ENCODE assay signal across 25 mouse cellular contexts in the genomic region with DNA sequence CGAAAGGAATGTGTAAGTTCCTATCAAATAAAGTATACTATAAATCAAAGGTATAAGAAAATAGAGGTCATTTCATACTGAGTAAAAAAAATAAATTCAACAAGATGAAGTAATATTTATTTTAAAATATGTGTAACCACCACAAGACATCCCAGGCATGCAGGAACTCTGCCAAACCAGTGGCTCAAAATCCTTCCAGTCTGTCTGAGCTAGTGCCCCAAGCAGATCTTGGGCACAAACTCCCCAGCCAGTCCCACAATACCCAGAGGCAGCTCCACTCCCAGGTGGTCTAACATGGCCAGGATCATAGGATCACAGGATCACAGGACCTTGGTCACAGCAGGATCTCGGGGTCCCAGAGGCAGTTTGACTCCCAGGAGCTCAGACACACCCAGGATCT.
DNase-seq lines count a peak whose midpoint lies in the region; ATAC-seq and TF ChIP-seq lines count a peak whose summit lies in the region.
"Had no signal": no experiment of that assay in that cellular context is flagged by ENCODE, and none has a peak within 500 bp of the region (broad histone marks: within the 10 kb centered on the region; RNA-seq: fewer than 3 reads in every experiment).

No protein-coding gene starts in this region.

- H3K27me3 ChIP-seq in embryonic facial prominence, embryonic 14.5 days (replicated peaks; ENCODE audit: control insufficient read depth, insufficient read depth, low read length) = no peaks in the 10 kb centered on the region
- H3K27me3 ChIP-seq in embryonic facial prominence, embryonic 10.5 days (replicated peaks; ENCODE audit: low read depth, poor library complexity, severe bottlenecking) = no peaks in the 10 kb centered on the region
- H3K27me3 ChIP-seq: embryonic facial prominence, embryonic 13.5 days; forebrain, embryonic 12.5 days; forebrain, embryonic 15.5 days; heart, embryonic 13.5 days; hindbrain, embryonic 12.5 days; hindbrain, embryonic 15.5 days; Patski had no signal

- TF ChIP-seq POLR2A in lung, adult 2 months (IDR thresholded peaks at IDR 0.05; ENCODE audit: borderline replicate concordance, extremely low read depth, low read depth, low read length) = no peak

- H3K4me3 ChIP-seq in embryonic facial prominence, embryonic 14.5 days (ENCODE audit: low read depth, low read length) = no peak overlapping the region
- H3K4me3 ChIP-seq in embryonic facial prominence, embryonic 10.5 days = no peak overlapping the region
- H3K4me3 ChIP-seq in lung, adult 2 months (replicated peaks; ENCODE audit: extremely low read depth, low read depth, low read length) = no peak overlapping the region
- H3K4me3 ChIP-seq: embryonic facial prominence, embryonic 13.5 days; forebrain, embryonic 12.5 days; forebrain, embryonic 15.5 days; heart, adult 2 months; heart, embryonic 10.5 days; heart, embryonic 13.5 days; hindbrain, embryonic 12.5 days; hindbrain, embryonic 15.5 days had no signal

- H3K36me3 ChIP-seq in embryonic facial prominence, embryonic 14.5 days (ENCODE audit: control insufficient read depth, insufficient read depth, low read length) = no peaks in the 10 kb centered on the region
- H3K36me3 ChIP-seq in embryonic facial prominence, embryonic 10.5 days (replicated peaks) = no peaks in the 10 kb centered on the region
- H3K36me3 ChIP-seq: embryonic facial prominence, embryonic 13.5 days; forebrain, embryonic 12.5 days; forebrain, embryonic 15.5 days; heart, embryonic 10.5 days; heart, embryonic 13.5 days; hindbrain, embryonic 12.5 days; hindbrain, embryonic 15.5 days had no signal

- H3K4me2 ChIP-seq in embryonic facial prominence, embryonic 14.5 days (ENCODE audit: low read depth, low read length) = no peak overlapping the region
- H3K4me2 ChIP-seq: embryonic facial prominence, embryonic 13.5 days; forebrain, embryonic 12.5 days; forebrain, embryonic 15.5 days; heart, embryonic 13.5 days; hindbrain, embryonic 12.5 days; hindbrain, embryonic 15.5 days had no signal

- H3K9me3 ChIP-seq in embryonic facial prominence, embryonic 14.5 days (ENCODE audit: control insufficient read depth, low read length) = no peaks in the 10 kb centered on the region
- no peaks in the 10 kb centered on the region for H3K9me3 ChIP-seq in embryonic facial prominence, embryonic 10.5 days
- H3K9me3 ChIP-seq: embryonic facial prominence, embryonic 13.5 days; forebrain, embryonic 12.5 days; forebrain, embryonic 15.5 days; heart, embryonic 10.5 days; heart, embryonic 13.5 days; hindbrain, embryonic 12.5 days; hindbrain, embryonic 15.5 days had no signal

- H3K9ac ChIP-seq in embryonic facial prominence, embryonic 14.5 days (ENCODE audit: low read depth, low read length) = no peak overlapping the region
- H3K9ac ChIP-seq: embryonic facial prominence, embryonic 13.5 days; forebrain, embryonic 12.5 days; forebrain, embryonic 15.5 days; heart, embryonic 13.5 days; hindbrain, embryonic 12.5 days; hindbrain, embryonic 15.5 days had no signal

- no peak for ATAC-seq in embryonic facial prominence, embryonic 14.5 days (ENCODE audit: low read depth)
- no peak for ATAC-seq in erythroid progenitor cell, adult 5-6 weeks (replicated peaks; ENCODE audit: low FRiP score, poor library complexity, severe bottlenecking)
- ATAC-seq: CD4-positive, CD25-positive, alpha-beta regulatory T cell, adult 4 months; forebrain, embryonic 15.5 days; intestine, postnatal 0 days; Patski had no signal

- 59% methylated on average over 2 of the region's 2 CpGs for WGBS in embryonic facial prominence, embryonic 14.5 days
- 83% methylated on average over 2 of the region's 2 CpGs for WGBS in embryonic facial prominence, embryonic 10.5 days
- WGBS in lung, adult 2 months = 61% methylated on average over 2 of the region's 2 CpGs

- H3K4me1 ChIP-seq in embryonic facial prominence, embryonic 14.5 days (ENCODE audit: control insufficient read depth, insufficient read depth, low read length) = no peaks in the 10 kb centered on the region
- peaks cover 20% of the 10 kb centered on the region for H3K4me1 ChIP-seq in embryonic facial prominence, embryonic 10.5 days
- H3K4me1 ChIP-seq in lung, adult 2 months (ENCODE audit: control insufficient read depth, insufficient read depth, low read length) = no peaks in the 10 kb centered on the region
- H3K4me1 ChIP-seq: forebrain, embryonic 12.5 days; hindbrain, embryonic 12.5 days; hindbrain, embryonic 15.5 days had no signal

- peak; percentile 33 for DNase-seq in embryonic facial prominence, embryonic 14.5 days (ENCODE audit: low spot score)
- DNase-seq in embryonic facial prominence, embryonic 10.5 days (ENCODE audit: low spot score) = no peak
- DNase-seq in Muller cell, postnatal 12 days (ENCODE audit: inconsistent ontology term) = peak; percentile 78
- peak; percentile 92 for DNase-seq in fibroblast of lung, adult 2 months (ENCODE audit: low read depth)
- no peak for DNase-seq in lung, adult 2 months
- DNase-seq: adrenal gland, adult 2 months; adrenal gland, postnatal 14 days; cerebellum, adult 11 months; cerebellum, adult 2 months; cerebellum, adult 9-11 months; cerebellum, postnatal 25 days; gastrocnemius, postnatal 25 days; heart, adult 2 months; heart, postnatal 14 days had no signal

- no peak for TF ChIP-seq CTCF in lung, adult 2 months (IDR thresholded peaks at IDR 0.05; ENCODE audit: insufficient read depth, low read length)

- H3K27ac ChIP-seq in embryonic facial prominence, embryonic 14.5 days (replicated peaks; ENCODE audit: low read depth, low read length) = no peak overlapping the region
- H3K27ac ChIP-seq in embryonic facial prominence, embryonic 10.5 days (replicated peaks) = no peak overlapping the region
- H3K27ac ChIP-seq: embryonic facial prominence, embryonic 13.5 days; forebrain, embryonic 12.5 days; forebrain, embryonic 15.5 days; heart, adult 2 months; heart, embryonic 10.5 days; heart, embryonic 13.5 days; hindbrain, embryonic 12.5 days; hindbrain, embryonic 15.5 days had no signal

Comparison
In these comparisons a context has a peak if more than half of its experiments do, and no peak if none do; other contexts are left out.
1. DNase-seq: peak in embryonic facial prominence, embryonic 14.5 days (single experiment), Muller cell, postnatal 12 days (single experiment) and fibroblast of lung, adult 2 months (single experiment); none in embryonic facial prominence, embryonic 10.5 days (single experiment) and lung, adult 2 months (single experiment).